Mouse (Mus musculus): Measurements from ENCODE around the gene Galnt17. TPM values are rescaled to one million over a fixed set of nuclear protein-coding genes. Genes with fewer than 3 reads are reported as not detected.

Galnt17 gene
- polyA plus RNA-seq, 1 experiment from 2014 or later, result not detected

DNA sequence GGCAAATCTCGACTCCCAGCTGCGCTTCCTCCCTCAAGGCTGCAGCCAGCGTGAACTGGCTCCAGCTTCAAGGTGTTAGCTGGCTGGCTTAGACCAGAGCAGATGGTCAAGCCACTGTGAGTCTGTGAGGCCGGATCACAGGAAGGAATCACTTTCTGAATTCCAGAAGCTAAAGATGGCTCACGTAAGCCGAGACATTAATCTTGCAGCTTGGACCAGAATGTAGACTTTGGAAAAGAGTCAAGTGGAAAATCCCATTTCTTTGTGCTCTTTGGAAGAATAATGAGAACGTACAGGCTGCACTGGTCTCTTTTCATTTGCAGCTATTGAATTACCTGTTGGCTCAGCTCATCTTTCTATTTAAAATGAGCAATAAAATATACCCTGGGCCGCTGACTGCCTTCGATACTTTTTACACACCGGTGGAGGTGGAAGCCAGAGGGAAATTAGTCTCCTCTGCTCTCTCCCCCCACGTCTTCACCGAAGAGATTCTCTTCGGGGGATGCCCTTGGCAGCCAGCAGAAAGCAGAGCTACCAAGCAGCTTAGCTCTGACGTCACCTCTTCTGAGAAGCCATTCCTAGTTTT, 225.1 kb downstream of the Galnt17 start:
- Histone ChIP-seq H3K9ac (replicated peaks) (no peak overlapping the region), H3K9me3 (ENCODE audit: low read length) (no peaks in the 10 kb centered on the region), H3K4me2 (ENCODE audit: low read depth, low read length) (no peak overlapping the region), H3K27ac (ENCODE audit: low read depth) (no peak overlapping the region), H3K36me3 (replicated peaks; ENCODE audit: insufficient read depth, low read length) (no peaks in the 10 kb centered on the region), H3K27me3 (ENCODE audit: insufficient read depth, low read length) (no peaks in the 10 kb centered on the region), H3K4me3 (ENCODE audit: low read depth, low read length) (no peak overlapping the region), H3K4me1 (ENCODE audit: insufficient read depth) (no peaks in the 10 kb centered on the region)
- ATAC-seq (no peak), DNase-seq (no peak)
- 68% methylated on average over 14 of the region's 14 CpGs for WGBS (ENCODE audit: insufficient replicate concordance)
- no peak for TF ChIP-seq EP300 (IDR thresholded peaks at IDR 0.05; ENCODE audit: low read depth)
- no peak for TF ChIP-seq CTCF (IDR thresholded peaks at IDR 0.05; ENCODE audit: low read depth)

DNA sequence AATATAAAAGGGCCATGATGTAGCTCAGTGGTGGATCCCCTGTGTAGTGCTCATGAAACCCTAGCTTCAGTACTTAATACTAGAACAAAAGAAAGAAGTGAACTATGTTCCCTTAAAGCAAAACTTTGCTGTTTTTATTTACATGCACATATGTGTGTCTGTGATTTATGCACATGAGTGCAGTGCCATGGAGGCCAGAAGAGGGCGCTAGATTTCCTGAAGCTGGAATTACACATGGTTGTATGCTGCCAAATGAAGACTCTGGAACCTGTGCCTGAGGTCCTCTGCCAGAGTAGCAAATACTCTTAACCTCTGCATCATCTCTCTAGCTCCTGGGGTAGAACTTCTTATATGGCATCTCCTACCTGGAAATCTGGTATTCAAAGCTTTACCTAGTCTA, 230.6 kb downstream of the Galnt17 start:
- WGBS (ENCODE audit: insufficient replicate concordance), result 38% methylated on average over 1 of the region's 1 CpGs
- H3K4me1 ChIP-seq (ENCODE audit: insufficient read depth), result no peaks in the 10 kb centered on the region
- H3K4me2 ChIP-seq (ENCODE audit: low read depth, low read length), result no peak overlapping the region
- H3K36me3 ChIP-seq (replicated peaks; ENCODE audit: insufficient read depth, low read length), result no peaks in the 10 kb centered on the region
- H3K27ac ChIP-seq (ENCODE audit: low read depth), result no peak overlapping the region
- DNase-seq (no peak), ATAC-seq (no peak)
- no peak overlapping the region for H3K9ac ChIP-seq (replicated peaks)
- H3K27me3 ChIP-seq (ENCODE audit: insufficient read depth, low read length), result no peaks in the 10 kb centered on the region
- no peak overlapping the region for H3K4me3 ChIP-seq (ENCODE audit: low read depth, low read length)
- TF ChIP-seq CTCF (IDR thresholded peaks at IDR 0.05; ENCODE audit: low read depth), result no peak
- no peaks in the 10 kb centered on the region for H3K9me3 ChIP-seq (ENCODE audit: low read length)

DNA sequence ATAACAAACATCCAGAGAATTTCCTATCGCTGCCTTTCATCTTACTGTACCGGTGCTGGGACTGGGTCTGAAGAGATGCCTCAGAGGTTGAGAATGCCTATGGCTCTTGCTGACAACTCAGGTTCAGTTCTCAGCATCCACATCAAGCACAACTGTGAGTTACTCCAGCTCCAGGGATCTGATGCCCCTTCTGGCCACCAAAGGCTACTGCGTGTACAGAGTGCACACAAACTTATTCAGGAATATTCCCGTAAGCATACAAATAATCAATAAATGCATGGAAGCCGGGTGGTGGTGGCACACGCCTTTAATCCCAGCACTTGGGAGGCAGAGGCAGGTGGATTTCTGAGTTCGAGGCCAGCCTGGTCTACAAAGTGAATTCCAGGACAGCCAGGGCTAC, 232.5 kb downstream of the Galnt17 start:
- DNase-seq (no peak), ATAC-seq (no peak)
- H3K4me2 ChIP-seq (ENCODE audit: low read depth, low read length), result no peak overlapping the region
- H3K4me3 ChIP-seq (ENCODE audit: low read depth, low read length), result no peak overlapping the region
- H3K36me3 ChIP-seq (replicated peaks; ENCODE audit: insufficient read depth, low read length), result no peaks in the 10 kb centered on the region
- no peaks in the 10 kb centered on the region for H3K27me3 ChIP-seq (ENCODE audit: insufficient read depth, low read length)
- H3K4me1 ChIP-seq (ENCODE audit: insufficient read depth), result no peaks in the 10 kb centered on the region
- H3K9ac ChIP-seq (replicated peaks), result no peak overlapping the region
- 74% methylated on average over 7 of the region's 7 CpGs for WGBS (ENCODE audit: insufficient replicate concordance)
- no peak for TF ChIP-seq EP300 (IDR thresholded peaks at IDR 0.05; ENCODE audit: low read depth)
- no peak overlapping the region for H3K27ac ChIP-seq (ENCODE audit: low read depth)
- H3K9me3 ChIP-seq (ENCODE audit: low read length), result no peaks in the 10 kb centered on the region; the same call in 1 of the 2 replicates

DNA sequence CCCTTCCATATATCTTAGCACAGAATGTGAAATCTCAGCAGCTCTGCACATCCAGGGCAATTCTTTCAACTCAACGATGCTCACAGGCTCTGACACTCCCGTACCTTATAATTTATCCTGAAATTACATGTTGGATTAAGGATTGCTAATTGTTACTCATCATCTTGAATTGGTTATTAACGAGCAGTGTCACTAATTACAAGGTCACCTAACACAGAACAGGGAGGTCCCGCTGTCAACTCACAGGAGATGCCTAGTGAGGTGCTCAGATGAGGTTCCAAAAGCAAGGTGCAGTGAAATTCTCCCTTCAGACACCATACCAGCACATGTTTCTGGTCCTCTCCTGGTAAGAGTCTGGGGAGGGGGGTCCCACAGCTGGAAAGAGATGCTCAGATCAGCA, 234.0 kb downstream of the Galnt17 start:
- no peaks in the 10 kb centered on the region; the same call in 1 of the 2 replicates for H3K9me3 ChIP-seq (ENCODE audit: low read length)
- H3K27ac ChIP-seq (ENCODE audit: low read depth), result no peak overlapping the region
- no peak overlapping the region for H3K4me2 ChIP-seq (ENCODE audit: low read depth, low read length)
- H3K9ac ChIP-seq (replicated peaks), result no peak overlapping the region
- H3K36me3 ChIP-seq (replicated peaks; ENCODE audit: insufficient read depth, low read length), result no peaks in the 10 kb centered on the region
- no peaks in the 10 kb centered on the region for H3K4me1 ChIP-seq (ENCODE audit: insufficient read depth)
- WGBS (ENCODE audit: insufficient replicate concordance), result 67% methylated on average over 4 of the region's 4 CpGs
- TF ChIP-seq EP300 (IDR thresholded peaks at IDR 0.05; ENCODE audit: low read depth), result no peak
- TF ChIP-seq CTCF (IDR thresholded peaks at IDR 0.05; ENCODE audit: low read depth), result no peak
- ATAC-seq, result no peak
- H3K27me3 ChIP-seq (ENCODE audit: insufficient read depth, low read length), result no peaks in the 10 kb centered on the region
- H3K4me3 ChIP-seq (ENCODE audit: low read depth, low read length), result no peak overlapping the region
- DNase-seq, result no peak

DNA sequence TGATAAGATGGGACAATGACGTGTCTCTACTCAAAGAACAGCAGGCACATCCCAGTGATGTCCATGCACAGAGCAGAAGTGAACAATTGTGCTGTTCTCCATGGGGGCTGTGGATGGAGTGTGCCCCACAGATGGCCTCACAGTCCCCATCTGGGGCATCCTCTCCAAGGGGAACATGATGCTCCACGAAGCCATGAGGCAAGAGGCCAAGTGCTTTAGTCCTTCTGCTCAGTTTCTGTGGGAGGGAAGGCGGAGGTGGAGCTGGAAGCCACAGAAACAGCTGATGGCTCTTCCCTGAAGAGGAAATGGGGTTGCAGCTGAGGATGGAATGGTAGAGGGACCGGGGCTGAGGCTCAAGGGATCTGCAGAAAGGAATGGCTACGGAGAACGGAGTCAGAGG, 243.1 kb downstream of the Galnt17 start:
- Histone ChIP-seq H3K9ac (replicated peaks) (no peak overlapping the region), H3K9me3 (ENCODE audit: low read length) (no peaks in the 10 kb centered on the region), H3K4me3 (ENCODE audit: low read depth, low read length) (no peak overlapping the region), H3K27ac (ENCODE audit: low read depth) (no peak overlapping the region), H3K4me1 (ENCODE audit: insufficient read depth) (no peaks in the 10 kb centered on the region), H3K36me3 (replicated peaks; ENCODE audit: insufficient read depth, low read length) (no peaks in the 10 kb centered on the region), H3K27me3 (ENCODE audit: insufficient read depth, low read length) (no peaks in the 10 kb centered on the region), H3K4me2 (ENCODE audit: low read depth, low read length) (no peak overlapping the region)
- no peak for DNase-seq
- no peak for ATAC-seq
- 70% methylated on average over 6 of the region's 6 CpGs for WGBS (ENCODE audit: insufficient replicate concordance)
- TF ChIP-seq EP300 (IDR thresholded peaks at IDR 0.05; ENCODE audit: low read depth) (no peak), CTCF (IDR thresholded peaks at IDR 0.05; ENCODE audit: low read depth) (no peak)

DNA sequence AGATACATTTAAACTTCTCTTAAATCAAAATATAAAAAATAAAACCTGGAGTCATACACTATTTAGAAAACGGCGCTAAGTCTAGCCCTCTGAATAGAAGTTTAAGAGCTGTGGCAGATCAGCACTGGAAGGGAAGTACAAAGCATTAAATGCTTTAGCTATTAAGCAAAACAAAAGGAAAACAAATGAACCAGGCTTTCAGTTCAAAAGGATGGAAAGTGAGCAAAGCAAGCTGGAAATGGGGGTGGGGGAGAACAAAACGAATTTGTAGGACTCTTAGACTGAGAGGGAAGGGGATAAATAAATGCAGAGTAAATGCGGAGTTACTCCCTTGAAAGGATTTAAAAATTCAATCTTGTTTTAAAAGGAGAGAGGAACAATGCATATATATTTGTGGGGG, 259.8 kb downstream of the Galnt17 start:
- TF ChIP-seq CTCF (IDR thresholded peaks at IDR 0.05; ENCODE audit: low read depth) (no peak), EP300 (IDR thresholded peaks at IDR 0.05; ENCODE audit: low read depth) (no peak)
- H3K9me3 ChIP-seq (ENCODE audit: low read length), result no peaks in the 10 kb centered on the region
- H3K27me3 ChIP-seq (ENCODE audit: insufficient read depth, low read length), result no peaks in the 10 kb centered on the region
- no peak overlapping the region for H3K9ac ChIP-seq (replicated peaks)
- no peak for DNase-seq
- no peak overlapping the region for H3K27ac ChIP-seq (ENCODE audit: low read depth)
- no peak for ATAC-seq
- no peaks in the 10 kb centered on the region for H3K36me3 ChIP-seq (replicated peaks; ENCODE audit: insufficient read depth, low read length)
- no peak overlapping the region for H3K4me3 ChIP-seq (ENCODE audit: low read depth, low read length)
- H3K4me2 ChIP-seq (ENCODE audit: low read depth, low read length), result no peak overlapping the region
- WGBS (ENCODE audit: insufficient replicate concordance), result 54% methylated on average over 4 of the region's 4 CpGs
- H3K4me1 ChIP-seq (ENCODE audit: insufficient read depth), result no peaks in the 10 kb centered on the region

DNA sequence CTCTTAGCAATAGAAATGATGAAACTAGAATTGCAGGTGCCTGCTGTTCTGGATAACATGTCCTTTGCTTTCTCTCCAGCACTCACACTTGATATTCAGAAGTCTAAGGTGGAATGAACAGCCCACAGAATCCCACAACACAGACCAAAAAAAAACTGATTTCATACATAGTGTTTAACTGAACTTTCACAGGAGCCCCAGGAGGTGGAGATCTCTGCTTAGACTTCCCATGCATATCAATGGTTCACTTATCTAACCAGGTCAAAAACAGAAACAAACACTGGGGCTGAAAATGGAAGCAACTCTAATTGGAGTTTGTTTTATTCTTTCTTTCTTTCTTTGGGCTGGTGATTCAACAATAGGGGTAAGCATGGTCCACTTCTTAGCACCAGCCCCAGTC, 265.2 kb downstream of the Galnt17 start:
- peaks cover 3% of the 10 kb centered on the region; the same call in 1 of the 2 replicates for H3K9me3 ChIP-seq (ENCODE audit: low read length)
- no peak overlapping the region for H3K4me3 ChIP-seq (ENCODE audit: low read depth, low read length)
- TF ChIP-seq CTCF (IDR thresholded peaks at IDR 0.05; ENCODE audit: low read depth) (no peak), EP300 (IDR thresholded peaks at IDR 0.05; ENCODE audit: low read depth) (no peak)
- no peak for ATAC-seq
- H3K4me1 ChIP-seq (ENCODE audit: insufficient read depth), result no peaks in the 10 kb centered on the region
- H3K36me3 ChIP-seq (replicated peaks; ENCODE audit: insufficient read depth, low read length), result no peaks in the 10 kb centered on the region
- no peaks in the 10 kb centered on the region for H3K27me3 ChIP-seq (ENCODE audit: insufficient read depth, low read length)
- no peak overlapping the region for H3K9ac ChIP-seq (replicated peaks)
- no peak for DNase-seq
- no peak overlapping the region for H3K27ac ChIP-seq (ENCODE audit: low read depth)
- no peak overlapping the region for H3K4me2 ChIP-seq (ENCODE audit: low read depth, low read length)

All from liver, postnatal 0 days (tissue).